Mouse (Mus musculus): ENCODE data around the gene Gm45837.

Gm45837 gene

DNA sequence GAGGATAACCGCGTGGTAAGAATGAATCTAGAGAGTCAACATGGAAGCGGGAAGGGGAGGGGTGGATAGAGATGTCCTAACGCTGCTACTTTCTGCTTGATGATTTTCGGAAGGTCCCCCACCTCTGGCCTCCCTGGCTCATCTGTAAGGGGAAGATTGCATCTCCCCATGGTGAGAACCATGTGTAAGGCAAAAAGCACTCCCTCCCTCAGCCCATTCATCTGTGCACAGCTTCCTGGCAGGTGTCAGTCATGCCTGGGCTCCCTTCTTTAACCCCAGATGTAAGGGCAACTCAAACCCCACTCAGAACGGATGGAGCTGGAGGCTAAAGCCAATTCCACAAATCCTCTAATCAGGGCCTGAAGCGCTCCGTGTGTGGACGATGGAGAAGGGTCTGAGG, 89.0 kb downstream of the Gm45837 start:
- DNase-seq (ENCODE audit: low read depth, low spot score), result no peak

DNA sequence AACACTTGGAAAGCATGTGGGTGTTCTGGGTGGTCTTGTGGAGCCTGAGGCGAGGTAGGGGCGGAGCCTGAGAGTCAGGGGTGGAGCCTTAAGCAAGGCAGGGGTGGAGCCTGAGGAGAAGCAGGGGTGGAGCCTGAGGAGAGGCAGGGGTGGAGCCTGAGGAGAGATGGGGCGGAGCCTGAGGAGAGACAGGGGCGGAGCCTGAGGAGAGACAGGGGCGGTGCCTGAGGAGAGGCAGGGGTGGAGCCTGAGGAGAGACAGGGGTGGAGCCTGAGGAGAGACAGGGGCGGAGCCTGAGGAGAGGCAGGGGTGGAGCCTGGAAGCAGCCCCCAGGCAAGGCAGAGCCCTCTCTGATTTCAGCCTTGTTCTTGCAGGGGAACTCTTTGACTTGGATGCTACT, 90.5 kb downstream of the Gm45837 start:
- peak; percentile 92 for DNase-seq (ENCODE audit: low read depth, low spot score)

DNA sequence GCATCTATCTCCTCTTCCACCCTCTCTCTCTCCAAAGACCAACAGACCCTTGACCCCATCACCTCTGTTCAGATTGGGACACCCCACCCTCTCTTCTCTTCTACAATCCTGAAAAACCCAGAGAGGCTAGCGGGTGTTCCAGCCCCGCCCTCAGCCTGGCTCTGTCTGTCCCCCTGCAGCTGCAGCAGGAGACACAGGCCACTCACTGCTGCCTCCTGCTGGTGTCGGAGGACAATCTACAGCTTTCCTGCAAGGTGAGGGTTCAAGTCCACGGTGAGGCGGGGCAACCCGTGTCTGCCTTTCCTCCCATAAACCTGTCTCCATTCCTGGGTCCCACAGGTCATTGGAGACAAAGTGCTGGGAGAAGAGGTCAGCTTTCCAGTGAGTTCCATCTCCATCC, 91.0 kb downstream of the Gm45837 start:
- DNase-seq (ENCODE audit: low read depth, low spot score), result peak; percentile 90

DNA sequence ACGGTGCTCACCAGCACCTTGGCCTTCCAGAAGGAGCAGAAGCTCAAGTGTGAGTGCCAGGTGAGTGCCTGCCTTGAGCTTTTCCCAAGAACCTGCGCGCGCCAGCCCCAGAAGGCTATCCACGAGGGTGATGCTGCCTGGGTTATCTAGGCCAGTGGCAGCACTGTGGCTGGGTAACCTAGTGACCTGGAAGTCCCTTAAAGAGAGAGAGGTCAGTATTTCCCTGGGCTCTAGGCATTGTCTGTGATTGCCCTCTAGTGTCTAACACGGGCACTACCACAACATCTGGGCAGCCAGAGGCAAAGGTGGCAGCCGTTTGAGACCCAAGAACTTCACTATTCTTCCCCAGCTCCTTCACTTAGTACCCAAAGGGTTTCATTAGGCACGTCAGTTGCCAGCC, 92.7 kb downstream of the Gm45837 start:
- peak; percentile 59 for DNase-seq (ENCODE audit: low read depth, low spot score)

DNA sequence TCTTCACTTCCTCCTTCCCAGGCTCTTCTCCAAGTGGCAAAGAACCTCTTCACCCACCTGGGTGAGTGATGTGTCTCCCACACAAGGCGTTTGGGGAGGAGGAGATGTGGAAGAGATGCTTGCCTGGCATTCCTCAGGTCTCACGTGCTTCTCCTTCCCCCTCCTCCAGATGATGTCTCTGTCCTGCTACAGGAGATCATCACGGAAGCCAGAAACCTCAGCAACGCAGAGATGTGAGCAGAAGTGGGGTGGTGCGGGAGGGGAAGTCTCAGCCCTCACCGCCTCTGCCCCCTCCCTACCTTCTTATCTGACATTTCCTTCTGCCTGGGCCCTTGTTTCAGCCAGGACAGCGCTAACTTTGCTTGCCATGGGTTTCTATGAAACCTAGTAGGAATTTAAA, 93.1 kb downstream of the Gm45837 start:
- DNase-seq (ENCODE audit: low read depth, low spot score), result no peak

DNA sequence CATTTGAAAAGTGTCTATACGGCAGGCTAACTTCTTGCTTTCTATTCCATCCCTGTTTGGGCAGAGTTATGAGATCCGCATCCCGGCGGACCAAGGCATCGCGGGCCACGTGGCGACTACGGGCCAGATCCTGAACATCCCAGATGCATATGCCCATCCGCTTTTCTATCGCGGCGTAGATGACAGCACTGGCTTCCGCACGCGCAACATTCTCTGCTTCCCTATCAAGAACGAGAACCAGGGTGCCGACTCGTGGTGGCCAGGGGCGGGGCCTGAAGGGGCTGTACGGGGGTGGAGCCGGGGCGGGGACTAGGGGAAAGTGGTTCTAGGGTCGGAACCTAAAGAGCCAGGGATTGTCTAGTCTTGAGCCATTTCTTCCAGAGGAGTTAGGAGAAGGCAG, 93.8 kb downstream of the Gm45837 start:
- DNase-seq (ENCODE audit: low read depth, low spot score), result peak; percentile 50

DNA sequence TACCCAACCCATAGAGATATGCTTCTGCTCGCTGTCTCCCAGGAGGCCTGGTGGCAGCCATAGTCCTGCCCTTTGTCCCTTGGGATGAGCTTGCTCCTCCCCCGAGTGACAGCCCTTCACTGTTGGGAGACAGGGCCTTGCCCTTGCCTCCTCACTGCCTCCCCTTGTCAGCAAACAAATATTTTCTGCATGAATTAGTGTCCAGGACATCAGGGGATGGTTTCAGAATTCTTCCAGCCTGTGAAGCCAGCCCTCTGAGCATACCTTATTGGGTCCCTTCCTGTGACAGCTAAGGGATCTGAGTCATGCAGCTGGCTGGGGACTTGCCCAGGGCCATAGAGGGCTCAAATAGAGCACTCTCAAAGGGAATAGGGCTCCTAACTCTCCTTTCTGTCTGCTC, 98.5 kb downstream of the Gm45837 start:
- DNase-seq (ENCODE audit: low read depth, low spot score), result no peak

DNA sequence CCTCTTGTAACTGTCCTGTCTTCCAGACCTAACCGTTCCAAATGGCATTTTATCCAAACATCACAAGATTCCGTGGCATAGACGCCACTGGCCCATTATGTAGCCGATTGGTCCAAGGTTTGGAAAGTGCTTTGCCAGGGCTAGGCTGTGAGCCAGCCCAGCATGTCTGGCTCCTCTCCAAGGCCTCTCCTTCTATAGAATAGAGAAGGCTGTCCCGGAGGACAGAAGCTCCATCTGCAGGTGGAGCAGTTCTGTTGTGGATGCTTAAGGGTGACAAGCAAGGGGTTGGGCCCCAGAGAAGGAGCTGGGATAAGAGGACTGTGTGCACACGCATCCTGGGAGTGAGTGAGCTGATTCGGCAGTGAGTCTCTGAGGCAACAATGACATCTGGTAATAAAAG, 103.0 kb downstream of the Gm45837 start:
- no peak for DNase-seq (ENCODE audit: low read depth, low spot score)

DNA sequence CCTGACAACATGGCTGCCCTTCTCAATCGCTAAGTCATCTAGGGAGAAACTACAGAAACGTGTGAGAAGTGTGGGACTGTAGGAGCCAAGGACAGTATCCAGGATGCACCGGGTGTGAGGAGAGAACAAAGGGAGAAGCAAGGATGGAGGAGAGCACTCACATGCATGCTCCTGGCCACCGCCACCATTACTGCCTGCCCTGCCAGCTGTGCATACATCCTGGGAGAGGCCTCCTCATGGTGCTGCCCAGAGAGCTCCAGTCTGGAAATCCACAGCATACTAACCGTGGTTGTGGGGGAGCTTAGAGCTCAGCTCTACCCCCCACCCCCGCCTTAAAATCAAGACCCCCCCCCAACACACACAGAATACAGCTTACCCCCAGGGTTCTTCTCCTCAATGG, 104.1 kb downstream of the Gm45837 start:
- no peak for DNase-seq (ENCODE audit: low read depth, low spot score)

DNA sequence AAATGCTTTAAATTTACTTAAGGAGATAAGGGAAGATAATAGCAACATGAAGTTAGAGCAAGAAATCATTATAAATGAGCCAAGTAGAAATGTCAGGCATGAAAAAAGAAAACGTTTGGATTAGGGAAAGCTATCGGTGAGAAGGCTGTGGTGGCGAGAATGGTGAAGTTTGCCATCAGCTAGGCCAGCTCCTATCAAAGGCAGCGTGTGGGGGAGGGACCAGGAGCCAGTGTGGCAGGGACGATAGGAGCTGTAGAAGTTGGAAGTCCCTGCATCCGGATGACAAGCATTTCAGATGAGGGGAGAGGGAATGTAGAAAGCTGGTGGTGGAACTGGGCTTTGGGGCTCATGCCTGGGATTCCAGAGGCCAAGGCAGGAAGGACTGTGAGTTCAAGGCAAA, 104.6 kb downstream of the Gm45837 start:
- DNase-seq (ENCODE audit: low read depth, low spot score), result no peak

DNA sequence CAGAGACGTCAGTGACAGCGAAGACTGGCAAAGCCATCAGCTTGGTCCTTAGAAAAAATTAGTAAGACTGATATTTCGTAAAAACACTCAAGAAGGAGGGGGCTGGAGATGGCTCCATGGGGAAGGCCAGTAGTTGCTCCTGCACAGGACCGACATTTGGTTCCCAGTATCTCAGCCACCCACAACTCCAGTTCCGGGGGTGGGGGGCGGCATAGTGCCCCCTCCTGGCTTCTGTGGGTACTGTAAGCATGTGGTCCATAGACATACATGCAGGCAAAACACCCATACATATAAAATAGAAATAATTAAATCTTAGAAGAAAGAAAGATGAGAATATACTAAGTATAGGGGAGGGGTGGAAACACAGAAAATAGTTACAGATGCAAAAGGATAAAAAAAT, 105.8 kb downstream of the Gm45837 start:
- peak; percentile 63 for DNase-seq (ENCODE audit: low read depth, low spot score)

DNA sequence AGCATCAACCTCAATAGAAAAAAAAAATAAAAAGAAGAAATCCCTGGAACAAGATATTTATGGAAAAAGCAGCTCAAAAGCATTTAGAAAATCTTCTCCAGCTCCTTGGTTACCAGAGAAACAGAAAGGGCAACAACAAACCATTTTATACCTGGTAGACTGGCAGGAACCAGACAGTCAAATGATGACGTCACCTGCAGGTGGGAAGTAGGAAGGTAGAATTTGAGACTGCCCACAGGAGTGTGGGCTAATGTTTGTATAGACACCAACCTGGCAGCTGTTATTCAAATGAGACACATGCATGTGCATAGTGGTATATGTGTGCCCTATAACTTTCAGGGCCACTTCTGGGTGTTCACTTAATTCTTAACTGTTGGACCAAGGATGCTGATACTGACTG, 111.0 kb downstream of the Gm45837 start:
- no peak for DNase-seq (ENCODE audit: low read depth, low spot score)

DNA sequence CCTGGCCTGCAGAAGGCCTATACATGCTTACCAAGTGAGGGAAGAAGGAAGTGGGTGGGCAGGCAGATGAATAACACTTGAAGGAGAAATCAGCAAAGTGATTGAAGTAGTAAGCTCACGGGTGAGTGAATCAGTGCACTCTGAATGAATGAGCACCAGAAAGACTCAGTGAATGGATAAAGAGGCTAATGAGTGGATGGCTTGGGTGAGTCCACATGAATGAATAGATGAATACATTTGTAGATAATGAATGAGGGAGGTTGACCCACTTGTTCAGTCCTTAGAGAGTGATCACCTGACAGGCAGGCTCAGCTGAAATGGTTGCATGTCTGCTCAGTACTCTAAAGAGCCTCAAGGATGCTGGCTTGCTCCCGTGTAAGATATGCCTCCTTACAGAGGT, 112.5 kb downstream of the Gm45837 start:
- DNase-seq (ENCODE audit: low read depth, low spot score), result no peak

DNA sequence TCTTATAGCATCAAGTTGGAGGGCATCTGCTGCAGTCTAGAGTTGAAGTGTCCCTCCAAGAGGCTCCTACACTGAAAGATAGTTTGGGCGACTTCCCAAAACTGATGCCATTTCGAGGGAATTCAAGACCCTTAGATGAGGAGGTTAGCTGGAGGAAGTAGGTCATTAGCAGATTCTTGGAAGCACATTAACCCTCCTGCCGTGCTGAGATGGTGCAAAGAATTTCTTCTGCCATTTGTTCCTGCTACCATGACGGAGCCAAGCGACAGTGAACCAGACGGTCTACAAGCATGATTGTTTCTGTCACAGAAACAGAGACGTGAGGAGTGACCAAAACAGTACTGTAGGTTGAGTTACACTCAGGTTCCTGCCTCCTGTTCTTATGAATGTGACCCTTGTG, 115.8 kb downstream of the Gm45837 start:
- no peak for DNase-seq (ENCODE audit: low read depth, low spot score)

DNA sequence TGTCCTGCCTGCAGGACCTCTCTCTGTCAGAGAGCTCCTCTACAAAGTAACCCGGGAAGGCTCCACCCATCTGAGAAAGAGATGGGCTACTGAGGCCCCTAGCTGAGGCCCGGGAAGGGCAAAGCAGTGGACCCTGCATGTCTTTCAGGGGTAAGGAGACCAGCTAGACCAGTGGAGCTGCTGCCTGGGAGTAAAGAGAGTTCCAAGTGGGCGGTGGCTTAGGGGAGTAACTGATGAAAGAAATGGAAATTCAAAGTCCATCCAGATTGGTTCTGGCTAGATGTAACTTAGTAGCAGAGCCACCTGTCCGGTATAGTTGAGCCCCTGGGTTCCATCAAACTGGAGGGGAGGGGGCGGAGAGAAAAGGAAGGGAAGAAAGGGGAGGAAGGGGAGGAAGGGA, 123.7 kb downstream of the Gm45837 start:
- DNase-seq (ENCODE audit: low read depth, low spot score), result no peak

DNA sequence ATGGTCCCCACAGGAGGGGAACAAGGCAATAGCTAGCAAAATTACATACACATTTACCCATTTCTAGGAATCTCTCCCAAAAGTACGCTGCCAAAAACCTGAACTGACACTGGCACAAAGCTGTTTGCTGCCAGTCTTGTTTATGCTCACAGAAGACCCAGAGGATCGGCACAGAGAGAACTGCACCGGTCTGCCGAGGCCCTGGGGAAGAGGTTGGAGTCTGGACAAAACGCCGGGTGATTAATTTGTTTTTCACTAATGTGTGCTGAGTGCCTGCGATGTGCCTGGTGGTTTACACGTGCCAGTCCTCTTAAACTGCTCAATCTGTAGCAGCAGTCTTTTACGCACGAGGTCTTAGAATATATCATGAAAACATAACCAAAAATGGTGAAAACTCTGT, 124.4 kb downstream of the Gm45837 start:
- no peak for DNase-seq (ENCODE audit: low read depth, low spot score)

DNA sequence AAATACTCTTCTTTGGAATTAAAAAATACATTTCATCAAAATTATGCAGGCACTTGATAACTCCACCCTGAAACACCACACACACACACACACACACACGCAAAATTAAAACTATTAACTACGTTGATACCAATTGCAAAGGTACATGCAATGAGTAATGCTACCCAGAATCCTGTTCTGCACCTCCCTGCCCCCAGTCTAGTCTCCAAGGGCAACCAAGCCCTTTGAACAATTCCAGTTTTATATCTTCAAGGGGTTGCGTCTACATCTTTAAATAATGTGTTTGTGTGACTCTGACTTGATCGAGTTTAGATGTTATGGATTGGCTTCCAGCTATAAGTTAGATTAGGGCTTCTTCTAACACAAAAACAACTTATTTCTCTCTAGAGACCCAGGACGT, 124.8 kb downstream of the Gm45837 start:
- no peak for DNase-seq (ENCODE audit: low read depth, low spot score)

DNA sequence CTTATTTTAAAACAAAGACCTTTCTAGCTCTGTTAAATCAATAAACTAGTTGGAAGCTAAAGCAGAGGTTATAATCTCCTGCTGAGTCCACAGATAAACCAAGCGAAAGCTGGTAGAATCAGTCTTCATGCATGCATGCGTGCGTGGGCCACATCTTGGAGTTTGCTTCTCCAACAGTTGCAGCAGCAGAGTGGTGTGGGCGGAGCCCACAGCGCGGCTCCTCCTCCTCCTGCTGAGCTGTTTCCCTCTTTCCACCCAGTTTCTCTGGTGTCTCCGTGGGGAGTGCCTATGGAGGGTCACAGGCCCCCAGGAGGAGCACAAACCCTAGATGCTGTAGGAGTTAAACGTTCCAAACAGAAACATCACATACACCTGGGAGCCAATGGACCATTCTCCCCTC, 126.9 kb downstream of the Gm45837 start:
- DNase-seq (ENCODE audit: low read depth, low spot score), result peak; percentile 23

DNA sequence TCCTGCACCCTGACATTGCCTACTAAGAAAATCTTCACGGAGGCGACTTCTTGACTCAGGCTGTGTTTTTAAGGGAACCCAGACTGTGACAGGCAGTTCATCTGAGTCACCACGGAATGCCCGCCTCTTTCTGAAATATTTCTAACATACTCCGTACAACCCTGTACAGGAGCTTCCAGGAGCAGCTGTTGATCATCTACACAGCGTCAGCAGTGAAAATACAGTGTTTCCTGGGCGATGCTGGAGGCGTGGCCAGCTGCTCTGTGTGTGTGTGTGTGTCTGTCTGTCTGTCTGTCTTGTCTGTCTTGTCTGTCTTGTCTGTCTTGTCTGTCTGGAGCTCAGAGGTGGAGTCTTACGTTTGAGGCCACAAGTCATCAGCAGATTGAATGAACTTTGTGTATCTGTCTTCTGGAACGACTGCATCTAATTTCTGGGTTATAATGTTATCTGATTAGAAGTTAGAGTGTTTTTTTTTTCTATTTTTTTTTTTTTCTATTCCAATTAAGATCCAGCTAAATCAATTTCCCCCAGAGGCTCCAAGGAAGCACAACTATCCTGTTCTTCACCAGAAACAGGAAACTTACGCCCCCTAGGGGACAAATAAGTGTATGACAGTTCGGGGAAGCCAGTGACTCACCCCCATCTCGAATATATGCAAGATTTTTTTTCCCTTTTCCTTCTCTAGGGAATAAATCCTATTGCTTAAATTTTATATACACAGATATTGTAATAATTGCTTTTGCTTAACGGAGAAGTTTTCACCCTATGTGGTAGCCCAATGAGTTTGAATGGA, 127.7 kb downstream of the Gm45837 start:
- DNase-seq (ENCODE audit: low read depth, low spot score), result peak; percentile 50

DNA sequence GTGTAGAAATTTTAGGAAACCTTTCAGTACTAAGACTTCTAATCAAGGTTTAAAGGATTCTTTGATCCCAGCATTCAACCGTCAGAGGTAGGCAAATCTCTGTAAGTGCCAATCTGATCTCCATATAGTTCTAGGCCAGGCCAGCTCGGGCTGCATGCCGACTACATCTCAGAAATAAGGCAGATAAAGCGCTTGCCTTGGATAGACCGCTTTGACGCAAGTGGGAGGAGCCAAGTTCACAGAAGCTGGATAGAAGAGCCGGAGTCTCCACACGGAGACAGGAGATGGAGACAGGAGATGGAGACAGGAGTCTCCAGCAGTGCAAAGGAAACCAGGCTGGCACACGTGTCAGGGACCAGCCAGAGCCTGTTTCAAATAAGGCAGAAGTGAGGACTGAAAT, 129.1 kb downstream of the Gm45837 start:
- DNase-seq (ENCODE audit: low read depth, low spot score), result peak; percentile 21

DNA sequence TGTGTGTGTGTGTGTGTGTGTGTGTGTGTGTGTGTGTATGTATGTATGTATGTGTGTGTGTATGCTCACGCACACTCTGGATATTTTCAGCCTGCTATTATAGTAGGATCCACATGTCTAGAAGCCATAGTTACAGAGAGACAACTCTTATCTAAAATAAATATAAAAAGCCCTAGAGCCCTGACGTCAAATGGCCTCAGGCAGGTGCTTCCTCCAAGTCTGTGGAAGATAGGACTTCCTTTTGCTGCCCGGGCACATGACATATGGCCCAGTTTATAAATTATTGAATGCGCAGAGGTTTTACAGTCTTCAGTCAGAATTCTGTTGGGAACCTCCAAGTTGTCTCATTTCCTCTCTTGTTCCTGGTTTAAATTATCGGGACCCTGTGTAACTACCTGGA, 130.0 kb downstream of the Gm45837 start:
- DNase-seq (ENCODE audit: low read depth, low spot score), result no peak

DNA sequence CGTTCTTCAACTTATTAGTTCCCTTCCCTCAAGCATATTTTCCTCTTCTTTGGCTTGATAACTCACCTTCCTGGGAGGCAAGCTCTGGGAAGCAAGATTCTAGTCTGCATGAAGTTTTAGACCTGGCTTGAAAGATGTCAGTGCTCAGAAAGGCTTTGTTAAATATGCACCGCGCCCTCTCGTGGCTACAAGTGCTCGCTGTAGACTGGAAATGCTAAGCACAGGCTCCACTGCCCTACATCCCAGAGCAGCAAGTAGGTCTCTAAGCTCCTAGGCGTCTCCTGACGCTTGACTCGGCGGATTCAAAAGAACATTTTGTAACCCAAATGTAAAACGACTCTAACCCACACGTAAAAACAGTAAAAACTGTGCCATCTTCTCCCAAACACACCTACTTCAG, 130.4 kb downstream of the Gm45837 start:
- DNase-seq (ENCODE audit: low read depth, low spot score), result peak; percentile 84

DNA sequence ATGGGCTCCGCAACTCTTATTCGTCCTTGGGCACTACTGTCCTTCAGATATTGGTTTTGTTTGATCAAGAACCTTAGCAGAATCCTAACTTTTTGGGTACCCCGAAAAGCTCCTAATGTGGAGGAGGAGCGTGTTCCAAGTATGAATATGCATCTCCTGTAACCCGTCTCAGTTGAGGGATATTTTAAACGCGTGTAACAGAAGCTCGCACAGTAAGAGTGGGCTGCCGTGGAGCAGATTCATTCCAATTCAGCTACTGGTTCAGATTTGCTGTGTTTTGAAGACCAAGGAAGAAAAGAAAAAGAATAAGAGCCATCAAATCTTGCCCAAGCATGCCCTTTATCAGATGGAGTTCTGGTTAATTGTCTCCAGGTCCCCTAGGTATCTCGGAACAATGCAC, 131.0 kb downstream of the Gm45837 start:
- DNase-seq (ENCODE audit: low read depth, low spot score), result no peak

DNA sequence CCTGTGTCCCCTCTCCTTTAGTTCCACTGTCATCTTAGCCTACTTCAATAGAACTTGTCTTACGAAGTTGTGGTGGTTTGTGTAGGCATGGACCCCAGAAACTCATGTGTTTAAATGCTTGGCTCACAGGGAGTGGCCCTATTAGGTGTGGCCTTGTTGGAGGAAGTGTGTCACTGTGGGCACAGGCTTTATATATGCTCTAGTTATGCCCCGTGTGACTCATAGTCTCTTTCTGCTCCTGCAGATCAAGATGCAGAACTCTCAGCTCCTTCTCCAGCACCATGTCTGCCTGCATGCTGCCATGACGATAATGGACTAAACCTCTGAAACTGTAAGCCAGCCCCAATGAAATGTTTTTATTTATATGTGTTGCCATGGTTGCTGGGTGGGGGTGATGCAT, 137.0 kb downstream of the Gm45837 start:
- no peak for DNase-seq (ENCODE audit: low read depth, low spot score)

Measured in R1 (cell line).